Mouse (Mus musculus) spleen, adult 12 weeks (tissue): ENCODE data around the gene Cebpzos.

ENCODE experiments used
- DNase-seq: peaks from one replicate; pipeline ENCODE4 v3.0.0; 2022; ENCODE audit warnings: low spot score

The Cebpzos gene

GRCm38 (mm10) chr17:78916369-78916813 is at the start of gene Cebpzos:
Cebpzos (plus strand) TSS chr17:78916500.
- DNase-seq, result peak; percentile 82

DNA sequence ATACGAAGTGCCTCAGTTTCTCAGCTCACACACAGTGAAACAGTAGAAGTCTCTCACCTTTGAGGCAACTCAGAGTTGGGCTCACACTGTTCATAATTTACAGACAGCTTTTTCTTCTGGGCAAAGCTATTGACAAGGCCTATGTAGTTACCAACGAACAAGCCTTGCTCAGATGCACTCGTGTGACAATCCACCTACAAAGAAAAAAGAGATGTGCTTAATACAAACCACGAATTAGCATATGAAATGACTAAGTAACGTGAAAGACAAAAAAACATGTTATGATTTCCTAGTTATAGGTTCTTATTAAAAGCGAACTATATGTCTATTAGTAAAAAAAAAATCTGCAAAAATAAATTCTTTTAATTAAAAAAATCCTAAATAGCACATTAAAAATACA is 42.4 kb upstream of the Cebpzos start:
- no peak for DNase-seq

DNA sequence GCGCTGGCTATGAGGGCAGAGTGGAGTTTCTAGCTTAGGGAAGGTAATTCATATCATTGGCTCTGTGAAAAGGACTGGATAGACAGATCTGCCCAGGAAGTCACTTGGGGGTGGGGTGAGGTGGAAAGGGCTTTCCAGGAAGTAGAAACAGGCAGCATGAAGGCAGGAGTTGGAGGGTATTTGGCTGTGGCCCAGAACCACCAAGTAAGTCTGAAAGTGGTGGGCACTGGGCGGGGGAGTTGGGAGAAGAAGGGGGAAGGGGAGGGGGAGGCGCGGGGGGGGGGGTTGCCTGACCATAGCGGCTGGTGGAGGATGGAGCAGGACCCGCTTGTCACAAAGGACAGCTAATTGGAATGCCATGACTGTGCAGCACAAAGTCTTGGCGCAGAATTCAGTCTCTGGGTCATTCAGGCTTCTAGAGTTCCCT is 34.4 kb upstream of the Cebpzos start:
- DNase-seq, result no peak

DNA sequence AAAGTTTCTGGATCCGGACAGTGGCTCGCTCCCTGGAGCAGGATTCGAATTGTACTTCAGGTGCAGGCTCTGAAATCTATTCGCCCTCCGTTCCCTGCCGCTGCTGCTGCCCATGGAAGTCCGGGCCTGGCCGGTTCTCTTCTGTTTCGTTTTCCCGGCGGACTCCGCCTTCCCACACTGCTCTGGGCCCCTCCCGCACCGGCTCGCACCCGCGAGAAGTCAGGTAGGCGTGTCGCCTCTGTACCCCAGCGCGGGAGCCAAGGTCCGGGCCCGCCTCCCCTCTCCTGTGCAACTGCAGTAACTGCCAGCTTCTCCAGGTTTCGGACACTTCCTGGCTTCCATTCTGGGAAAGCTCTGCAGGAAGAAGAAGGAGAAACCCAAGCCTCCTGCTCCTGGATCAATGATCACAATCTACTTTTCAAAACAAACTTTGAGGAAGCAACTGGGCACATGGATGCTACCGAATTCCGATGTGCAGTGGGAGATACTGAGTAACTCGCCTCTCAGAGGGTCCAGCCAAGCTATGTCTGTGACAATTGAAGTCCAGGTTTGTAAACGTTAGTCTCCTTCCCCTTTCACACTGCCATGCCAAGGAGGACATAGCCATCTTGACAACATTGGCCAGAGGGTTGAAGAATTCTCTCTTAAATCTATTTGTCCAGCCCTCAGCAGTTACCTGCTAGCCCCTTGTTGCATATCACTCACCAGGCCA is 33.7 kb upstream of the Cebpzos start, which contains the start of gene Eif2ak2:
TSS of gene Eif2ak2 (minus strand) at position 173 of the 712 bp plus-strand sequence.
- DNase-seq, result peak; percentile 76

- no peak for DNase-seq
These were observed 33.0 kb upstream of the Cebpzos start for GRCm38 (mm10) chr17:78883291-78883690.

DNA sequence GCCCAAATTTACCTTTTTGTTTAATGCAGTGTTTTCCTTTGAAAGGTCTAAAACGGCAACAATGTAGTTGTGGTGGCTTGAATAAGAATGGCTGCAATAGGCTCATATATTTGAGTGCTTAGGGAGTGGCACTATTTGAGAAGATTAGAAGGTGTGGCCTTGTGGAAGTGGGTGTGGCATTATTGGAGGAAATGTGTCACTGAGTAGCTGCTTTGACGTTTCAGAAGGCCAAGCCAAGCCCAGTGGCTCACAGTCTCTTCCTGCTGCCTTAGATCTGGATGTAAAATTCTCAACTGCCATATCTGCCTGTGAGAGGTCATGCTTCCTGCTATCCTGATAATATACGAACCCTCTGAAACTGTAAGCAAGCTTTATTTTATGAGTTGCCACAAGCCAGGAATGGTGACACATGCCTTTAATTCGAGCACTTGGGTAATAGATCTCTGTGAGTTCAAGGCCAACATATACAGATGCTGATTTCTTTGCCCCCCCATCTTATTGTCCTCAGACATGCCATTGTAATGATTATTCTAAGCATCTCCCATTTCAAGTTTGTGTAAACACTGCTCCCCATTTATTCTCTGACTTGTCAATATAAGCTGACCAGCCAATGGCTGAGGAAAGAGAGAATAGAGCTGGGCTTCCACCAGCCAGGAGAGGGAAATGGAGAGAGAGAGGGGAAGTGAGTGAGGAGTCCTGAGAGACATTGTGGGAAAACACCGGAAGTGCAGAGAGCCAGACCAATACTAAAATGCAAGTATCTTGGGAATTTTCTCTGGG is 30.8 kb upstream of the Cebpzos start:
- DNase-seq, result no peak

GRCm38 (mm10) chr17:78888554-78888953 is 27.7 kb upstream of the Cebpzos start:
- no peak for DNase-seq

DNA sequence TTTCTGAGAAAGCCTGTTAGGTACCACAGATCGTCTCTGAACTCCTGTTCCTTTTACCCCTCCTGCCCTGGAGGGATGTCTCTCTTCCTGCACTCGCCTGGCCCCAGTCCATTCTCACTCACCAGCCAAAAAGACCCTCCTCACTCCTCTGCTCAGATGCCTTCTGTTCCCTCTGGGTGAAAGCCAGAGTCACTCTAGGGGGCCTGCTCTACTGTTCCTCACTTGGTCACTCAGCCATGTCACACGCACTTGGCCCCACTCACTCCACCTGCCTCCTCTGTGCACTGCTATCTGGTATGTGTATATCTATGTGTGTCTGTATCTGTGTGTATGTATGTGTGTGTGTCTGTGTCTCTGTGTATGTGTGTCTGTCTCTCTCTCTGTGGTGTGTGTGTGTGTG is 27.1 kb upstream of the Cebpzos start:
- no peak for DNase-seq

DNA sequence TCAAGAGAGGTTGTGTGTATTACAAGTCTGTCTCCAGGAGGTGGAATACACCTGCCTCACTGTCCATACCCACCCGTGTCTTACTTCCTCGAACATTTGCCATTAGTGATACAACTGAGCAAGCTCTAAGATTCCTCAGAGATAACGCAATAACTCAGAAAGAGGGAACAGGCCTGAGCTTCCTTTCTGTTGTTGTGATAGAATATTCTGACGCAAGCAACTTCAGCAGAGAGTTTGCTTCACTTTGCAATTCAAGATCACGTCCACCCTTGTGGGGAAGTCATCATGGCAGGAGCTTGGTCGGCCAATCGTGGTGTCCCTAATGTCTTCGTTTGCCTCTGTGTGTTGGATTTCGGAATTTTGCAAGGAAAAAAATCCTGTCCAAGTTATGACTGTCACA is 25.3 kb upstream of the Cebpzos start:
- DNase-seq, result no peak

- DNase-seq, result no peak
These were observed 21.3 kb upstream of the Cebpzos start for GRCm38 (mm10) chr17:78894991-78895390.

GRCm38 (mm10) chr17:78895394-78895793 is 20.9 kb upstream of the Cebpzos start:
- DNase-seq, result no peak

- no peak for DNase-seq
These were observed 13.1 kb upstream of the Cebpzos start for GRCm38 (mm10) chr17:78903158-78903557.

- no peak for DNase-seq
These were observed 9.4 kb upstream of the Cebpzos start, which contains the start of gene Sult6b1 for GRCm38 (mm10) chr17:78906892-78907291. Sult6b1 (minus strand) TSS chr17:78906992.

DNA sequence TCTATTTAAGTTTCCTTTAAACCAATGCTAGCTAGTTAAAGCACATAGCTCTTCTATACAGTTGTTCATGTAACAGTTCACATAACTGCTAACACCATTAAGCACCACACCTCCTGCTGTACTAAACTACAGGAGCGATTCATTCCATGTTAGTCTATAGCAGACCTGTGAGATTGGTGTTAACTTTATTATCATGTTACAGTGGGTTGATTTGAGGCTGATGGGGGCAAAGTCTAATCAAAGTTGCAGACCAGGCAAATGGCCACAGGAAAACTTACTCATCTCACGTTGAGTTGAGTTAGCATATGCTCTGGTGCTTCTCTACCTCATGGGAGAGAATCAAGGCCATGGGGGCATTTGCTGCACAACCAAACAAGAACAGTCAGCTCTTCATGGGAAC is 6.9 kb upstream of the Cebpzos start:
- DNase-seq, result no peak

GRCm38 (mm10) chr17:78912861-78913281 is 3.4 kb upstream of the Cebpzos start:
- no peak for DNase-seq

DNA sequence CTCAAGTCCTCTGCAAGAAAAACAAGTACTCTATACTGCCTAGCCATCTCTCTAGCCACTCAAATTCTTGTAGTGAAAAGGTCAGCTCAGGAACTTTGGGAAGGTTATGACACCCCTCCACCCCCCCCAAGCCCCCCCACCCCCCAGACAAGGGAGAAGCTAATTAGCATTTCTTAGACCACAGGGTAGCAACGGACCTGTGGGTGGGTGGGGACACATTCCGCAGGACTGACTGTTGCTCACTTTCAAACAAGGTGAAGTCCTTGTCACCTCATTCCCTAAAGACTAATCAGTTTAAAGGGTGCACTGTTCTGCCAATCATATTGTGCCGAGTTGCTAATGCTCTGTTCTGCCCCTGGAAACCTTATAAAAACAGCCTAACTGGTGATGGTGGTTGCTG is 2.4 kb upstream of the Cebpzos start:
- DNase-seq, result no peak

DNA sequence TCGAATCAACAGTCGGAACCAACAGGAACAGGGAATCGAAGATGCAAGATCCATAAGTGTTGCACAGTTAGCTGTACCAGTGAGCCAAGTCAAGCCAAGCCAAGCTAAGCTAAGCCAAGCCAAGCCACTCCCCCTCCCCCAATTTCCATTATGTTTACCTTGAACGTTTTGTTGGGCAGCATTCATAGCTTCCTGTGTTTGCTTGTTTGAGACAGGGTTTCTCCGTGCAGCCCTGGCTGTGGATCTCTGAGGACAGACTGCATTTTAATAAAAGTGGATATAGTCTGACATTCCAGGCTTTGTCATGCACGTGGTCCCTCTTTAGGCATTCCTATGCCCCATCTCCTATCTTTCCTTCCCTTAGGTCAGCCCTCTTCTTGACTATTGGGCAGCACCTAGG is 528 bp upstream of the Cebpzos start:
- no peak for DNase-seq

DNA sequence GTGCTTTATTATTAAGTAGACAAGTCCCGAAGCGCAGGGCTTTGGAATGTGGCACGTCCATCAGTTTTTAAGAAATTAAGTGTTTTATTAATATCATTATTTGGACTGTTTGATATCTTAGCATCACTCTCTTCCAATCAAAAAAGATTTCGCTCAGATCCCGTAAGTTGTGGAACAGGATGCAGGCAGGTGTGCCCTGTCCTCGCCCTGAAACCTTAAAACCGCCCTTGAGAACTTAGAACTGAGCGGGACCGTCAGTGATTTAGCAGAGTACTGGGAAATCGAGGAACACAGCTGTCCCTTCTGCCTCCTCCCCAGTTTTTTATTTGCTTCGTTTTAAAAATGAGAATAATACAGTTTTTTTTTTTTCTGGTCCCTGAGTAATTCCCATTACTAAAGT is 599 bp downstream of the Cebpzos start:
- no peak for DNase-seq

GRCm38 (mm10) chr17:78917696-78918095 is 1.4 kb downstream of the Cebpzos start:
- no peak for DNase-seq

GRCm38 (mm10) chr17:78935857-78936256 is 19.6 kb downstream of the Cebpzos start:
- DNase-seq, result no peak

- DNase-seq, result peak; percentile 98
These were observed 20.3 kb downstream of the Cebpzos start, which contains the start of the genes Cebpz and Ndufaf7 for GRCm38 (mm10) chr17:78936466-78937228. Cebpz (minus strand) TSS chr17:78937066. Ndufaf7 (plus strand) TSS chr17:78937136.

- DNase-seq, result no peak
These were observed 21.0 kb downstream of the Cebpzos start for GRCm38 (mm10) chr17:78937229-78937853.
